In the genomic region with DNA sequence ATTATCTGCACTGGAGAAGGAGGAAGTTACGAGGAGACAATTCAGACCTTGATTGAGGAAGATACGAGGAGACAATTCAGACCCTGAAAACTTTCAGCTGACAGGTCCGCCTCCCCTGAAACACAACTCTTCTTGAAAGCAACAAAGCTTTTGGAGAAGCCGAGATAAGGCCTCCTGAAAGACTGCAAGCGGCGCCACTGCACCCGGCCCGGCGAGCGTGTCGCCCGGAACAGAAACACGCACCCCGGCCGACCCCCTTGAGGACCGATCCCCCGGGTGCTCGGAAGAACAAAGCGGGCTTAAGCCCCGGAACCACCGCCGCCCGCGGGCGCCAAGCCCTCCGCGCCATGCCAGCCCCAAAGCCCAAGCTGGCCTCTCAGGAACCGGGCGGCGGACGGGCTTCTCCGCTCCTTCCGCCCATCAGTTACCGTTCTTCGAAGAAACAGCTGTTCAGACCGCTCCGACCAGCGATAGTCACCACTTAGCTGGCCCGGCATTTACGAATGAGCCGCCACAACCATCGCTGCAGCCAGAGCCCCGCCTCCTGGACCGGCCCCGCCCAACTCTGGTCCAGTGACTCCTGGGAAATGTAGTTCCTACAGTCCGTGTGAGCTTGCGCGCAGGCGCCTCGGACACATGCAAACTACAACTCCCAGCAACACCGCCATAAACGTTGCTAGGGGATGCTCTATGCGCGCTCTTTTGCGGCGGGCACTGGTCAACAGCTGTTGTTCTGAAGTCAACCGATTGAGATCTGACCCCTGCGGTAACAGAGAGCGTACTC, we compare ENCODE assay signal across 8 mouse cellular contexts. TPM values are rescaled to one million over a fixed set of nuclear protein-coding genes. Genes with fewer than 3 reads are reported as not detected.
A peak's percentile ranks its signal among the peaks of the same experiment; 100 is the strongest.
DNase-seq lines count a peak whose midpoint lies in the region; ATAC-seq and TF ChIP-seq lines count a peak whose summit lies in the region.

No protein-coding gene starts in this region.

- peak; percentile 95 for DNase-seq in heart, postnatal 14 days
- DNase-seq in layer of hippocampus, adult 11-12 months (ENCODE audit: low spot score) = peak; percentile 96
- peak; percentile 96 to 97 for DNase-seq in lung, adult 18-20 months
- DNase-seq in testis, postnatal 14 days (ENCODE audit: low spot score) = peak; percentile 97

- peak; percentile 98 for ATAC-seq in cerebellum, adult (ENCODE audit: insufficient number of reproducible peaks, low FRiP score, low TSS enrichment)
- ATAC-seq in forebrain, embryonic 13.5 days = peak; percentile 100
- ATAC-seq in neural tube, embryonic 15.5 days (ENCODE audit: low FRiP score) = peak; percentile 100

- TF ChIP-seq EP300 in ES-Bruce4 (IDR thresholded peaks at IDR 0.05; ENCODE audit: insufficient read depth, low read depth, low read length) = 0 out of 2 replicates have a peak, but pooled peaks have one; percentile 39

- H3K36me3 ChIP-seq in ES-Bruce4 (ENCODE audit: control insufficient read depth, insufficient read depth, low read length, poor library complexity, severe bottlenecking) = no peaks in the 10 kb centered on the region
- no peaks in the 10 kb centered on the region for H3K36me3 ChIP-seq in forebrain, embryonic 13.5 days (ENCODE audit: poor library complexity, severe bottlenecking)
- H3K36me3 ChIP-seq in neural tube, embryonic 15.5 days = no peaks in the 10 kb centered on the region

- TF ChIP-seq CTCF in ES-Bruce4 (IDR thresholded peaks at IDR 0.05; ENCODE audit: low read depth, low read length) = no peak

- H3K4me3 ChIP-seq in ES-Bruce4 (ENCODE audit: low read depth, low read length) = peak overlapping the region; percentile 80
- H3K4me3 ChIP-seq in forebrain, embryonic 13.5 days = peak overlapping the region; percentile 72
- peak overlapping the region; percentile 86 for H3K4me3 ChIP-seq in neural tube, embryonic 15.5 days (replicated peaks)

- no peaks in the 10 kb centered on the region for H3K9me3 ChIP-seq in ES-Bruce4 (replicated peaks; ENCODE audit: control insufficient read depth, insufficient read depth, low read length, poor library complexity, severe bottlenecking)
- no peaks in the 10 kb centered on the region for H3K9me3 ChIP-seq in forebrain, embryonic 13.5 days (replicated peaks)
- H3K9me3 ChIP-seq in neural tube, embryonic 15.5 days (replicated peaks) = no peaks in the 10 kb centered on the region

- TF ChIP-seq POLR2A in ES-Bruce4 (IDR thresholded peaks at IDR 0.05; ENCODE audit: insufficient read depth, low read length) = peak; percentile 48

- H3K27ac ChIP-seq in ES-Bruce4 (ENCODE audit: insufficient read depth, low read length) = no peak overlapping the region
- H3K27ac ChIP-seq in forebrain, embryonic 13.5 days = peak overlapping the region; percentile 68
- H3K27ac ChIP-seq in neural tube, embryonic 15.5 days (replicated peaks) = peak overlapping the region; percentile 75

- WGBS in forebrain, embryonic 13.5 days = under 1% methylated on average over 59 of the region's 59 CpGs
- under 1% methylated on average over 59 of the region's 59 CpGs for WGBS in neural tube, embryonic 15.5 days

- H3K9ac ChIP-seq in ES-Bruce4 (ENCODE audit: low read depth, poor library complexity, severe bottlenecking) = peak overlapping the region; percentile 75
- H3K9ac ChIP-seq in forebrain, embryonic 13.5 days = peak overlapping the region; percentile 72
- H3K9ac ChIP-seq in neural tube, embryonic 15.5 days (replicated peaks) = peak overlapping the region; percentile 62

- H3K4me2 ChIP-seq in forebrain, embryonic 13.5 days = peak overlapping the region; percentile 67
- peak overlapping the region; percentile 83 for H3K4me2 ChIP-seq in neural tube, embryonic 15.5 days

- H3K4me1 ChIP-seq in ES-Bruce4 (ENCODE audit: control insufficient read depth, insufficient read depth, low read length) = no peaks in the 10 kb centered on the region
- H3K4me1 ChIP-seq in forebrain, embryonic 13.5 days = peaks cover 25% of the 10 kb centered on the region
- peaks cover 10% of the 10 kb centered on the region for H3K4me1 ChIP-seq in neural tube, embryonic 15.5 days

- intact Hi-C loops in heart, postnatal 14 days (cut with DNase I) = no loop called here

- no peaks in the 10 kb centered on the region for H3K27me3 ChIP-seq in ES-Bruce4 (ENCODE audit: control insufficient read depth, insufficient read depth, low read length, poor library complexity, severe bottlenecking)
- no peaks in the 10 kb centered on the region; the same call in 1 of the 2 replicates for H3K27me3 ChIP-seq in forebrain, embryonic 13.5 days
- no peaks in the 10 kb centered on the region for H3K27me3 ChIP-seq in neural tube, embryonic 15.5 days (replicated peaks)

RNA-seq across cellular contexts. Expression of a gene that starts 3.7 kb away (rescaled TPM):
- 18.5 and 22.5 TPM in 2 replicates for polyA plus RNA-seq in ES-Bruce4 (2011; ENCODE audit: insufficient read depth, insufficient read length, low read depth, missing spikeins)
- 16.1 and 18.9 TPM in 2 replicates for polyA plus RNA-seq in forebrain, embryonic 13.5 days (2015; fragmentation: Nextera tagmentation; extraction: Ambion mirVana)
- 1 to 10 TPM; 2.7 to 3.5 TPM for total RNA-seq in heart, postnatal 14 days (2021)
- polyA plus RNA-seq in neural tube, embryonic 15.5 days (2015; fragmentation: Nextera tagmentation; extraction: Ambion mirVana) = 3.9 and 5.6 TPM in 2 replicates

RNA-seq across cellular contexts. Expression of a gene that starts 3.9 kb away (rescaled TPM):
- 12.7 and 13.7 TPM in 2 replicates for polyA plus RNA-seq in ES-Bruce4 (2011; ENCODE audit: insufficient read depth, insufficient read length, low read depth, missing spikeins)
- polyA plus RNA-seq in forebrain, embryonic 13.5 days (2015; fragmentation: Nextera tagmentation; extraction: Ambion mirVana) = 0.85 and 1.2 TPM in 2 replicates
- 10 to 100 TPM; 26.5 to 26.7 TPM for total RNA-seq in heart, postnatal 14 days (2021)
- polyA plus RNA-seq in neural tube, embryonic 15.5 days (2015; fragmentation: Nextera tagmentation; extraction: Ambion mirVana) = 0.95 and 2.5 TPM in 2 replicates
